In the genomic region with DNA sequence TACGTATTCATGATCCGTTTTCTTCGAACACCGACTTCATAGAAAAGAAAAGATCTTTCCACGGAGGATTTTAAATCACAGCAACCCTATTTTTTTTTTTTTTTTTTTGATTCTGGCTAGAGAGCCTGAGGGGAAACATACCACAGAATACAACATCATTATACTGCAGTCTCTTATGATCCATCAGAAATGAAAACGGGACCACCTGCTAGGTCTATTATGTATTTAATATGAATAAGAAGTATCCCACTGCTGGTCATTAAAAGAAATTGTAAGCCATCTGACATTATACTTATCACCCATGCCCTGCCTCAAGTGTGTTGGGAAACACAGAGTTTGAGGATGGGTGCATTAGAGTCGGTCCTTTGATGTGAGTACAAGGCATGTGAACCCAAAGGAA, we compare ENCODE assay signal across 18 mouse cellular contexts.
DNase-seq lines count a peak whose midpoint lies in the region; ATAC-seq and TF ChIP-seq lines count a peak whose summit lies in the region.
"Had no signal": no experiment of that assay in that cellular context is flagged by ENCODE, and none has a peak within 500 bp of the region (broad histone marks: within the 10 kb centered on the region; RNA-seq: fewer than 3 reads in every experiment).

No protein-coding gene starts in this region.

- WGBS in limb, embryonic 13.5 days, result 73% methylated on average over 7 of the region's 7 CpGs
- 93% methylated on average over 7 of the region's 7 CpGs for WGBS in limb, embryonic 10.5 days
- 83% methylated on average over 7 of the region's 7 CpGs for WGBS in neural tube, embryonic 12.5 days
- WGBS in limb, embryonic 14.5 days, result 71% methylated on average over 7 of the region's 7 CpGs
- 87% methylated on average over 7 of the region's 7 CpGs for WGBS in liver, embryonic 11.5 days

- no peaks in the 10 kb centered on the region for H3K9me3 ChIP-seq in limb, embryonic 13.5 days
- no peaks in the 10 kb centered on the region for H3K9me3 ChIP-seq in limb, embryonic 10.5 days (replicated peaks)
- H3K9me3 ChIP-seq in neural tube, embryonic 12.5 days, result no peaks in the 10 kb centered on the region
- no peaks in the 10 kb centered on the region for H3K9me3 ChIP-seq in limb, embryonic 14.5 days (ENCODE audit: control insufficient read depth, low read length)
- H3K9me3 ChIP-seq in liver, embryonic 11.5 days (ENCODE audit: control insufficient read depth, low read length), result no peaks in the 10 kb centered on the region
- H3K9me3 ChIP-seq: embryonic facial prominence, embryonic 13.5 days; forebrain, embryonic 13.5 days; forebrain, embryonic 15.5 days had no signal

- no peak overlapping the region for H3K9ac ChIP-seq in limb, embryonic 13.5 days
- no peak overlapping the region for H3K9ac ChIP-seq in neural tube, embryonic 12.5 days
- H3K9ac ChIP-seq in limb, embryonic 14.5 days (ENCODE audit: low read depth, low read length, severe bottlenecking), result no peak overlapping the region
- no peak overlapping the region for H3K9ac ChIP-seq in liver, embryonic 11.5 days (ENCODE audit: low read depth, low read length)
- H3K9ac ChIP-seq: embryonic facial prominence, embryonic 13.5 days; forebrain, embryonic 13.5 days; forebrain, embryonic 15.5 days; forebrain, postnatal 0 days had no signal

- peak; percentile 57; the same call in 1 of the 2 replicates for ATAC-seq in limb, embryonic 13.5 days (ENCODE audit: low FRiP score, low read depth)
- ATAC-seq in neural tube, embryonic 12.5 days (ENCODE audit: low FRiP score, low read depth), result 0 out of 2 replicates have a peak, but pooled peaks have one; percentile 25
- ATAC-seq in limb, embryonic 14.5 days (ENCODE audit: low FRiP score, low read depth), result peak; percentile 60; the same call in 1 of the 2 replicates
- ATAC-seq in liver, embryonic 11.5 days (replicated peaks; ENCODE audit: low FRiP score), result no peak
- ATAC-seq: forebrain, embryonic 13.5 days; forebrain, embryonic 15.5 days; forebrain, postnatal 0 days had no signal

- H3K27me3 ChIP-seq in limb, embryonic 13.5 days, result no peaks in the 10 kb centered on the region
- H3K27me3 ChIP-seq in limb, embryonic 10.5 days (ENCODE audit: low read depth, poor library complexity, severe bottlenecking), result no peaks in the 10 kb centered on the region
- H3K27me3 ChIP-seq in neural tube, embryonic 12.5 days (replicated peaks), result no peaks in the 10 kb centered on the region
- no peaks in the 10 kb centered on the region for H3K27me3 ChIP-seq in limb, embryonic 14.5 days (ENCODE audit: control insufficient read depth, insufficient read depth, low read length)
- no peaks in the 10 kb centered on the region for H3K27me3 ChIP-seq in liver, embryonic 11.5 days (replicated peaks; ENCODE audit: control insufficient read depth, insufficient read depth, low read length)
- H3K27me3 ChIP-seq: embryonic facial prominence, embryonic 13.5 days; forebrain, embryonic 13.5 days; forebrain, embryonic 15.5 days had no signal

- H3K4me1 ChIP-seq in limb, embryonic 13.5 days, result 0 out of 2 replicates have a peak, but pooled peaks cover 8% of the 10 kb centered on the region
- no peaks in the 10 kb centered on the region for H3K4me1 ChIP-seq in limb, embryonic 10.5 days
- H3K4me1 ChIP-seq in neural tube, embryonic 12.5 days, result no peaks in the 10 kb centered on the region
- no peaks in the 10 kb centered on the region for H3K4me1 ChIP-seq in limb, embryonic 14.5 days (ENCODE audit: control insufficient read depth, insufficient read depth, low read length)
- no peaks in the 10 kb centered on the region for H3K4me1 ChIP-seq in liver, embryonic 11.5 days (replicated peaks; ENCODE audit: control insufficient read depth, insufficient read depth, low read length)
- H3K4me1 ChIP-seq: embryonic facial prominence, embryonic 13.5 days; forebrain, embryonic 13.5 days; forebrain, embryonic 15.5 days had no signal

- no peak for TF ChIP-seq POLR2A in limb, embryonic 14.5 days (IDR thresholded peaks at IDR 0.05; ENCODE audit: borderline replicate concordance, extremely low read depth, insufficient read depth, insufficient read length)

- no peak overlapping the region for H3K4me2 ChIP-seq in limb, embryonic 13.5 days (replicated peaks)
- H3K4me2 ChIP-seq in neural tube, embryonic 12.5 days (replicated peaks), result no peak overlapping the region
- H3K4me2 ChIP-seq in limb, embryonic 14.5 days (replicated peaks; ENCODE audit: low read depth, low read length, severe bottlenecking), result no peak overlapping the region
- H3K4me2 ChIP-seq in liver, embryonic 11.5 days, result no peak overlapping the region
- H3K4me2 ChIP-seq: embryonic facial prominence, embryonic 13.5 days; forebrain, embryonic 13.5 days; forebrain, embryonic 15.5 days had no signal

- no peak for DNase-seq in limb, embryonic 10.5 days (ENCODE audit: low spot score)
- no peak for DNase-seq in neural tube, embryonic 10.5 days (ENCODE audit: extremely low spot score, low spot score)
- DNase-seq in limb, embryonic 14.5 days (ENCODE audit: low spot score), result no peak
- DNase-seq in liver, embryonic 11.5 days (ENCODE audit: low spot score), result no peak
- DNase-seq: adrenal gland, adult 2 months; adrenal gland, postnatal 10 days; adrenal gland, postnatal 25 days; cerebellum, adult 11-12 months; cerebellum, adult 2 months; cerebellum, adult 9-10 months; cerebellum, postnatal 10 days; cerebellum, postnatal 25 days; forebrain, postnatal 0 days had no signal

- H3K4me3 ChIP-seq in limb, embryonic 13.5 days, result no peak overlapping the region
- no peak overlapping the region for H3K4me3 ChIP-seq in limb, embryonic 10.5 days
- H3K4me3 ChIP-seq in neural tube, embryonic 12.5 days, result no peak overlapping the region
- no peak overlapping the region for H3K4me3 ChIP-seq in limb, embryonic 14.5 days (replicated peaks; ENCODE audit: low read length)
- H3K4me3 ChIP-seq in liver, embryonic 11.5 days (ENCODE audit: low read depth, low read length), result no peak overlapping the region
- H3K4me3 ChIP-seq: embryonic facial prominence, embryonic 13.5 days; forebrain, embryonic 13.5 days; forebrain, embryonic 15.5 days had no signal

- no peak overlapping the region for H3K27ac ChIP-seq in limb, embryonic 13.5 days
- H3K27ac ChIP-seq in limb, embryonic 10.5 days, result no peak overlapping the region
- H3K27ac ChIP-seq in neural tube, embryonic 12.5 days, result no peak overlapping the region
- no peak overlapping the region for H3K27ac ChIP-seq in limb, embryonic 14.5 days (replicated peaks; ENCODE audit: low read depth, low read length)
- H3K27ac ChIP-seq in liver, embryonic 11.5 days (ENCODE audit: low read depth, low read length), result no peak overlapping the region
- H3K27ac ChIP-seq: embryonic facial prominence, embryonic 13.5 days; forebrain, embryonic 13.5 days; forebrain, embryonic 15.5 days had no signal

- no peaks in the 10 kb centered on the region for H3K36me3 ChIP-seq in limb, embryonic 13.5 days
- H3K36me3 ChIP-seq in limb, embryonic 10.5 days, result no peaks in the 10 kb centered on the region
- no peaks in the 10 kb centered on the region for H3K36me3 ChIP-seq in neural tube, embryonic 12.5 days
- H3K36me3 ChIP-seq in limb, embryonic 14.5 days (ENCODE audit: control insufficient read depth, insufficient read depth, low read length), result no peaks in the 10 kb centered on the region
- H3K36me3 ChIP-seq in liver, embryonic 11.5 days (ENCODE audit: control insufficient read depth, insufficient read depth, low read length), result no peaks in the 10 kb centered on the region
- H3K36me3 ChIP-seq: embryonic facial prominence, embryonic 13.5 days; forebrain, embryonic 15.5 days had no signal
